Mouse (Mus musculus) layer of hippocampus, adult 18-20 months (tissue): Measurements from ENCODE around the gene Atxn7l2. TPM values are rescaled to one million over a fixed set of nuclear protein-coding genes. Genes with fewer than 3 reads are reported as not detected.
"Not testable (repeated sequence)": the region's sequence is repeated elsewhere in the genome, so short reads cannot be mapped to it uniquely, and the experiment has no call there.

Source experiments
- DNase-seq, 2 experiments: peaks; one replicate each; pipeline ENCODE4 v3.0.0; 2022; ENCODE audit warnings: low spot score in 2 of 2
- long read RNA-seq: library from polyadenylated mRNA; stranded (forward); transcript quantifications from one replicate; pipeline ENCODE4 v2.0.0, GENCODE M21; 2021
- total RNA-seq, 2 experiments: library from RNA; stranded (reverse); gene quantifications; 2 replicates each; pipeline ENCODE4 v1.2.3; 2021

Atxn7l2 gene
- total RNA-seq = 10 to 100 TPM; 23.5 to 24.8 TPM
- long read RNA-seq, transcript Atxn7l2-203 (11 exons, 2,387 nt) = major isoform, 15 of 34 reads
- long read RNA-seq, partial matches to known transcripts = 10 of 34 reads
- long read RNA-seq, other reads (novel, unspliced or antisense) = 7 of 34 reads

GRCm38 (mm10) chr3:108210771-108211139, at the start of gene Atxn7l2:
Atxn7l2 (minus strand) TSS chr3:108210934.
- DNase-seq = no peak

GRCm38 (mm10) chr3:108259319-108259718, 48.6 kb upstream of the Atxn7l2 start:
- DNase-seq = no peak

- DNase-seq = no peak
These were observed 47.2 kb upstream of the Atxn7l2 start for GRCm38 (mm10) chr3:108257831-108258500.

- peak; percentile 93 to 98 for DNase-seq
These were observed 46.2 kb upstream of the Atxn7l2 start, which contains the start of gene Psma5 for GRCm38 (mm10) chr3:108256719-108257637. Psma5 (plus strand) TSS chr3:108256926.

- DNase-seq = no peak
These were observed 36.1 kb upstream of the Atxn7l2 start for GRCm38 (mm10) chr3:108246857-108247256.

GRCm38 (mm10) chr3:108241243-108241839, 30.6 kb upstream of the Atxn7l2 start:
- DNase-seq = no peak

DNA sequence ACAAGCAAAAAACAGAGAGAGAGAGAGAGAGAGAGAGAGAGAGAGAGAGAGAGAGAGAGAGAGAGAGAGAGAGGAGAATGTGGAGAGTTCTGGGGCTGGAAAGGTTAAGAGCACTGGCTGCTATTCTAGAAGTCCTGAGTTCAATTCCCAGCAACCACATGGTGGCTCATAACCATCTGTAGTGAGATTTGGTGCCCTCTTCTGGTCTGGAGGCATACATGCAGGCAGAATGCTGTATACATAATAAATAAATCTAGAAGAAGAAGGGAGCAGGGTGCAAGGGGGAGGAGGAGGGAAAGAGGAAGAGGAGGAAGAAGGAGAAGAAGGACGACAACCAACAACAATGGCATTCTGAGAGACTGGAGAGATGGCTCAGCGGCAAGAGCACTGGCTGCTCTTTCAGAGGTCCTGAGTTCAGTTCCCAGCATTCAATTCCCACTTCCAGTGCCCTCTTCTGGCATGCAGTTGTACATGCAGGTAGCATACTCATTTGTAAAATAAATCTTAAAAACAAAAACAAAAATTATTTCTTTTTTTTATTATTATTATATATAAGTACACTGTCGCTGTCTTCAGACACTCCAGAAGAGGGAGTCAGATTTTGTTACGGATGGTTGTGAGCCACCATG, 26.9 kb upstream of the Atxn7l2 start:
- DNase-seq = not testable (repeated sequence)

- no peak for DNase-seq
These were observed 20.9 kb upstream of the Atxn7l2 start for GRCm38 (mm10) chr3:108231646-108232045.

- no peak for DNase-seq
These were observed 16.8 kb upstream of the Atxn7l2 start for GRCm38 (mm10) chr3:108227521-108227920.

DNA sequence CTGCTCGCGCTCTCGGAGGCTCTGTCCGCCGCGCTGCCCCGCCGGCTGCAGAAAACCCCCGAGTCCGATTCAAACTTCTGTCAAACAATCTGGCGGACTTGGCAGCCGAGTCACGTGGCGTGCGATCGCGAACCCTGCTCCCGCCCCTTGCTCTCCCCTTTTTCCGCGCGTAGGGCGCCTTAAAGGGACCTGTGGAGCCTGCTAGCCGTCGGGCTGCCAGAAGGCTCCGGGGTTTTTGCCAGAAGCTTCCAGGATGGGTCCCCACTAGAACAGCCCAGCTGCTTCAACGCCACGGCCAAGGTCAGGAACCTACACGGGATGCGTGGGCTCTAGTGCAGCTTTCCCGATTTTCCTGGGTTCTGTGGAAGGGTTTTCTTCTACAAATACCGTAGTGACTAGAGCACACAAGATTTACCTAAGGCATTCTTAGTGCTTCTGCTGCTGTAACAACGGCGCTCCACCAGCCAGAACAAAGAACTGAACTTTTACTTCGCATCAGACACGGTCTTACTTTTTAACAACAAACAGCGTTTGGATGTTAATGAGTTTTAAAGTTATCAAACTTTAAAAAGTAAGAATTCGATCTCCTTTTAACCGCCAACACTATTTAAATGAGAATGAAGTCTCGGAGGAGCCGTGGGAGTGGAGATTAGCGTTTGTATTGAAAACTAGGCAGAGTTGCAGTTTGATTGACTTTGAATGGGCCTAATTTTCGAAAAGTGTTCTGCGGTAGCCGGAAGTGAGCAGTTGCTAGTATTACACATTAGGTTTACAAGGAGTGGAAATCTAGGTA, 16.0 kb upstream of the Atxn7l2 start, which contains the start of gene Sypl2:
Gene Sypl2, minus strand, starts transcription at position 91 of the 793 bp plus-strand sequence.
- no peak for DNase-seq

- DNase-seq = no peak
These were observed 15.2 kb upstream of the Atxn7l2 start for GRCm38 (mm10) chr3:108225711-108226557.

DNA sequence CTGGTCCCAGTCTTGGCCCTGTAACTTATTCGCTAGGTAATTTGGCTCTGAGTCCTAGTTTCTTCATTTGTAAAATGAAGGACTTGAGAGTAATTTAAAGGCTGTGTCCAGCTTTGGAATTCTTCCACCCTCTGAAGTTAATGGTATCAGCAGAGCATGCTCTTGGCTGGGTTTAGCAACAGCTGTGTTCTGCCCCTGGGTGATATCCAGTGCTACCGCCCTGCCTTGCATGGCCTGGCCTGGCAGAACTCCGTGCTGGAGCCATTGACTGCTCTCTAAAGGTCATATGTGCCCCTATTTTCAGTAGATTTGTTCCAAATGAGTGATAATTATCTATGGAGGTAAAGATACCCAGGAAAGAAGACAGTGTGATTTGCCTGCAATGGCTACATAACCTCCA, 9.9 kb upstream of the Atxn7l2 start:
- DNase-seq = no peak

- no peak for DNase-seq
These were observed 4.0 kb upstream of the Atxn7l2 start for GRCm38 (mm10) chr3:108214734-108215133.

- DNase-seq = no peak
These were observed 1.7 kb upstream of the Atxn7l2 start for GRCm38 (mm10) chr3:108212406-108212805.

GRCm38 (mm10) chr3:108211845-108212244, 1.1 kb upstream of the Atxn7l2 start:
- DNase-seq = peak in 1 of 2 experiments; percentile 44

DNA sequence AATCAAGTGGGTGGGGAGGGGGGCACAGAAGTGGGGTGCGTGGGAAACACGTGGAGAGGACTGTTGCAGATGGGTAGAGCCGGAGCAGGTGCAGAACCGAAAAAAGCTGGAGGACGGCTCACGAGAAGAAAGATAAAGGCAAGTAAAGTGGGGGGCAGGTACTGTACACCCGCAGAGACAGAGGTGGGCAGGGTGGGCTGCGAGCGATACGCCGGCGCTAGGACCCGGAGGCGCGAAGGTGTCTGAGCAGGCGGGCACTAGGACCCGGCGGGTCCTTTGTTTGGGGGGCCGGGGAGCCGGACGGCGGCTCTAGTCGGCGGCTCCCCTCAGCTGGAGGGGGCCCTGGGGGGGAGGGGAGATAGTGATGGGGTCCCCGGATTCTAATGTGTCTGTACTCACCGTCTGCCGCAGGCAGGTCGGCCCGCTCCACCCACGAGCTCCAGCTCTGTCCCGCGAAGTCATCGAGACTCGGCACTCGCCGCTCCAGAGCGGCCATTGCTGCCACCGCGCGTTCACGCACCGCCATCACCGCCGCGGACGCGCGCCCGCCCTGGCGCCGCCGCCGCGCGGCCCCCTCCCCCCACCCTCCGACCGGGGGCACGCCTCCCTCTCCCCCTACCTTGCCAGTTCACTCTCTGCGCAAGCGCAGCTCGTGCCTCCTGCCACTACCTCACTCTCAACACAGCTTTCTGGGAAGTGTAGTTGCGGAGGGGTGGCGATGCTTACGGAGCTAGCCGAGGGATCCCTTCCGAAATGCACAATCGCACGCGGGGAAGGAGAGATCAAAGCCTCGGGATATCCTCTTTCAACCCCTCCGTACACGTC, 576 bp downstream of the Atxn7l2 start:
- DNase-seq = peak; percentile 92 to 96

GRCm38 (mm10) chr3:108209536-108209935, 1.2 kb downstream of the Atxn7l2 start:
- no peak for DNase-seq

GRCm38 (mm10) chr3:108209001-108209400, 1.7 kb downstream of the Atxn7l2 start:
- DNase-seq = no peak
